Mouse (Mus musculus) intestine, postnatal 0 days (tissue): ENCODE measurements around the gene Zfp408. TPM values are rescaled to one million over a fixed set of nuclear protein-coding genes. Genes with fewer than 3 reads are reported as not detected.
A peak's percentile ranks its signal among the peaks of the same experiment; 100 is the strongest.

ENCODE experiments used
- ATAC-seq: fragments of 200-750 bp; cut with Nextera tagmentation; 2 replicates; pipeline ENCODE4 v1.8.0; 2017; ENCODE audit warnings: mild to moderate bottlenecking, moderate TSS enrichment, moderate library complexity
- H3K27ac ChIP-seq: fragments of 300-500 bp; sonication (generic); 2 replicates; pipeline ENCODE4 v1.5.1; 2014; ENCODE audit warnings: mild to moderate bottlenecking, low read depth, low read length, moderate library complexity
- H3K27me3 ChIP-seq: fragments of 300-500 bp; sonication (generic); replicated peaks from 2 replicates; pipeline ENCODE4 v1.6.1; 2014; ENCODE audit warnings: low read length, mixed read lengths; ENCODE audit not compliant: control insufficient read depth, insufficient read depth
- H3K36me3 ChIP-seq: fragments of 300-500 bp; sonication (generic); 2 replicates; pipeline ENCODE4 v1.6.1; 2014; ENCODE audit warnings: mild to moderate bottlenecking, moderate library complexity; ENCODE audit not compliant: control insufficient read depth, insufficient read depth
- H3K4me1 ChIP-seq: fragments of 300-500 bp; sonication (generic); replicated peaks from 2 replicates; pipeline ENCODE4 v1.6.1; 2014; ENCODE audit warnings: antibody characterized with exemption, low read length, mixed read lengths; ENCODE audit not compliant: control insufficient read depth, insufficient read depth
- H3K4me2 ChIP-seq: fragments of 300-500 bp; sonication (generic); replicated peaks from 2 replicates; pipeline ENCODE4 v1.6.1; 2014; ENCODE audit warnings: low read depth, mild to moderate bottlenecking, moderate library complexity
- H3K4me3 ChIP-seq: fragments of 300-500 bp; sonication (generic); 2 replicates; pipeline ENCODE4 v1.5.1; 2014; ENCODE audit warnings: low read depth, low read length
- H3K9ac ChIP-seq: fragments of 300-500 bp; sonication (generic); 2 replicates; pipeline ENCODE4 v1.6.1; 2014; ENCODE audit warnings: mild to moderate bottlenecking, low read depth, low read length
- H3K9me3 ChIP-seq: fragments of 300-500 bp; sonication (generic); 2 replicates; pipeline ENCODE4 v1.6.1; 2016; ENCODE audit warnings: mixed run types; ENCODE audit not compliant: control insufficient read depth
- CTCF ChIP-seq: sonication (generic); IDR thresholded peaks from 2 replicates; pipeline ENCODE4 v1.5.1; 2016; ENCODE audit warnings: low read depth, mild to moderate bottlenecking, control low read depth, antibody characterized with exemption, moderate library complexity
- WGBS: fragments of 180-500 bp; shearing (Covaris S2); extraction: QIAGEN DNeasy Blood & Tissue Kit; methylation state at CpG from one replicate; pipeline ENCODE4 v1.1.7; 2014; 5-methylcytosine and 5-hydroxymethylcytosine counted together
- polyA plus RNA-seq: library from polyadenylated mRNA; unstranded; fragments of >200 nt; fragmentation: Nextera tagmentation; extraction: Ambion mirVana; gene quantifications from 2 replicates; pipeline ENCODE4 v1.2.1, GENCODE M21; 2015

Gene Zfp408
- polyA plus RNA-seq, 1 experiment from 2014 or later: 2.6 TPM

DNA sequence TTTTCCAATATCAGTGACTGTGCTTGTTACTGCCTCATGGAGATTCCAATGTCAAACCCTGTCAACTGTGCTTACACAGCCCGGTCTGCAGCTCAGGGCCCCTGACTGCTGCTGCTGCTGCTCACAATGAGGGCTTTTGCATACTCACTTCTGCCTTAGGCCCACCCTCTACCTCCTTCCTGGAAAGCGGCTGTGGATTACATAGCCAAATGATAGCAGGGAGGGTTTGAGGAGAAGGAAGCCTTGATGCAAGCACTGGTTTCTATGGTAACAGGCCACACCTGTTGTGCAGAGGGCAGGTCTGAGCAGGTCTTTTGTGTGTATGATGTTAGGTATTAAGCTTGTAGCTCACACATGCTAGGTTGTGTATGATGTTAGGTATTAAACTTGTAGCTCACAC, 18.2 kb upstream of the Zfp408 start:
- Histone ChIP-seq H3K4me3 (no peak overlapping the region), H3K4me2 (no peak overlapping the region), H3K27ac (no peak overlapping the region), H3K9ac (no peak overlapping the region), H3K4me1 (no peaks in the 10 kb centered on the region), H3K36me3 (peaks cover 87% of the 10 kb centered on the region), H3K27me3 (no peaks in the 10 kb centered on the region), H3K9me3 (no peaks in the 10 kb centered on the region)
- WGBS: 68% methylated on average over 2 of the region's 2 CpGs
- no peak for ATAC-seq
- no peak for TF ChIP-seq CTCF

DNA sequence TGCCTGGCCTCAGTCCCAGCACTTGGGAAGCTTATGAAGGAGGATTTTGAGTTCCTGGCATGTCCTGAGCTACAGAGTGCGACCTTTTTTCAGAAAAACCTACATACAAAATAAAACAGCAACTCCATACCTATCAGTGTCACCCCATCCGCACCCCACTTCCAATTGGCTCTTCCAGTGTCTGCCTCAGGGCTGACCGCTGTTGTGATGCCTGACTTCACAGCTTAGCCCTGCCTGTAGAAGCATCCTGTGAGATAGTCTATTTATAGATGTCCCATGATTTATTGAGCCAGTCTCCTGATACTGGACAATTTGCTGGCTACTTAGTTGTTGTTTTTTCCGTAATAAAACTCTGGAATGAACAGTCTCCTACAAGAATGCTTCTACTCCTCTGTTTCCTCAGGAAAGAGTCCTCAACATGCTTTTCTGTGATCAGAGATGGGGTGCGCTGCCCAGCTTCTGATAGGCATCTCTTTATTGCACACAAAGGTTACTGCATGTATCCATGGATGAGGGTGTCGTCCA, 16.9 kb upstream of the Zfp408 start:
- H3K4me2 ChIP-seq: no peak overlapping the region
- H3K9ac ChIP-seq: no peak overlapping the region
- H3K27ac ChIP-seq: no peak overlapping the region
- no peak overlapping the region for H3K4me3 ChIP-seq
- WGBS: 76% methylated on average over 6 of the region's 6 CpGs
- H3K27me3 ChIP-seq: no peaks in the 10 kb centered on the region
- no peaks in the 10 kb centered on the region for H3K4me1 ChIP-seq
- peaks cover 91% of the 10 kb centered on the region for H3K36me3 ChIP-seq
- no peak for TF ChIP-seq CTCF
- no peaks in the 10 kb centered on the region for H3K9me3 ChIP-seq
- no peak for ATAC-seq

DNA sequence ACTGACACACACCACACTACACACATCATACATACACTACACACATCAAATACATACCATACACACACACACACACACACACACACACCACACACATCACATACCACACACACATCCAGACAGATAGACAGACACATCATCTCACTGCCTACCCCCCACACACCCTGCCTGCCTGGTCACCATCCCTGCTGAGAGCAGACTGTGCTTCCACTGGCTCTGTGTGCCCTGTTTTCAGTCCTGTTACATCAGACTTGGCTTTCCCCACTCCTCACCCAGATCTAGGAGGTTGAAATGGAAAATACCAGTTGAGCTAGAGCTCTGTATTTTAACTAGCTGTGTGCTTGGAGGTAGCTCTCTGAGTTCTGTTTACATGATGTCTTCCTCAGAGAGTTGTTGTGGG, 15.2 kb upstream of the Zfp408 start:
- Histone ChIP-seq H3K27me3 (no peaks in the 10 kb centered on the region), H3K4me2 (no peak overlapping the region), H3K4me3 (no peak overlapping the region), H3K36me3 (peaks cover 84% of the 10 kb centered on the region), H3K9ac (no peak overlapping the region), H3K4me1 (no peaks in the 10 kb centered on the region), H3K9me3 (no peaks in the 10 kb centered on the region), H3K27ac (no peak overlapping the region)
- no peak for TF ChIP-seq CTCF
- no peak for ATAC-seq

DNA sequence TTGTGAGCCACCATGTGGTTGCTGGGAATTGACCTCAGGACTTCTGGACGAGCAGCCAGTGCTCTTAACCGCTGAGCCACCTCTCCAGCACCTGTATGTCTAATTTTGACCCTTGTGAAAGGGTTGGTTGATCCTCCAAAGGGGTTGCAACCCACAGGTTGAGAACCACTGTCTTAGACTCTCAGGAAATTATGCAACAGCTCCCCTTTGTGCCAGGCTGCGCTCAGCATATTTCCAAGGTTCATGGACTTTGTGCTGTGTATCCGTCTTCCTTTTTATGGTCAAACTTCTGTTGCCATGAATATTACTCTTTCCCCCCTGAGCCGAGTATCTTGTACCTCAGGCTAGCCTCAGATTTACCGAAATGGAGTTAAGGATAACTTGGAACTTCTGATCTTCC, 11.4 kb upstream of the Zfp408 start:
- H3K36me3 ChIP-seq: peaks cover 81% of the 10 kb centered on the region
- 63% methylated on average over 6 of the region's 6 CpGs for WGBS
- no peak overlapping the region for H3K4me3 ChIP-seq
- H3K4me1 ChIP-seq: no peaks in the 10 kb centered on the region
- no peaks in the 10 kb centered on the region for H3K9me3 ChIP-seq
- no peak for TF ChIP-seq CTCF
- peak; percentile 43 for ATAC-seq
- no peaks in the 10 kb centered on the region for H3K27me3 ChIP-seq
- peak overlapping the region; percentile 54; the same call in 1 of the 2 replicates for H3K27ac ChIP-seq
- H3K9ac ChIP-seq: no peak overlapping the region
- no peak overlapping the region for H3K4me2 ChIP-seq

DNA sequence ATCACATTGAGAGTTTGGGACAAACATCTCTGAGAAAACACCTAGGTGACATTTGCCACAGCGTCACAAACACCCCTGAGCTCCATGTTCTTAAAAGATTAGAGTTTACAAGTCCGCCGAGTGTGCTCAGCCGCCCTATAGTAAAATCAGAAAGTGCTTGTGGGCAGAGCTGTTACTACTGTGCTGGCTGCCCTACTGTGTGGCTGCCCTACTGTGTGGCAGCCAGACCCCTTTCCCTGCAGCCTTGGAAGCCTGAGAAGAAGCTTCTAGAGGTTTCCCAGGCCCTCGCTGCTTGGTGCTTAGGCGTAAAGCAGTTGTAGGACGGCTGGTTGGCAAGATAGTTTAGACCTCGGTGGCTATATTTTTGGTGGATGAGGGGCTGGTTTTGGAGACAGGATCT, 10.1 kb upstream of the Zfp408 start:
- H3K9ac ChIP-seq: no peak overlapping the region
- WGBS: 95% methylated on average over 8 of the region's 8 CpGs
- H3K9me3 ChIP-seq: no peaks in the 10 kb centered on the region
- no peak overlapping the region for H3K4me2 ChIP-seq
- no peak for TF ChIP-seq CTCF
- H3K36me3 ChIP-seq: peaks cover 90% of the 10 kb centered on the region
- no peaks in the 10 kb centered on the region for H3K27me3 ChIP-seq
- no peak for ATAC-seq
- H3K27ac ChIP-seq: no peak overlapping the region
- no peaks in the 10 kb centered on the region for H3K4me1 ChIP-seq
- no peak overlapping the region for H3K4me3 ChIP-seq

DNA sequence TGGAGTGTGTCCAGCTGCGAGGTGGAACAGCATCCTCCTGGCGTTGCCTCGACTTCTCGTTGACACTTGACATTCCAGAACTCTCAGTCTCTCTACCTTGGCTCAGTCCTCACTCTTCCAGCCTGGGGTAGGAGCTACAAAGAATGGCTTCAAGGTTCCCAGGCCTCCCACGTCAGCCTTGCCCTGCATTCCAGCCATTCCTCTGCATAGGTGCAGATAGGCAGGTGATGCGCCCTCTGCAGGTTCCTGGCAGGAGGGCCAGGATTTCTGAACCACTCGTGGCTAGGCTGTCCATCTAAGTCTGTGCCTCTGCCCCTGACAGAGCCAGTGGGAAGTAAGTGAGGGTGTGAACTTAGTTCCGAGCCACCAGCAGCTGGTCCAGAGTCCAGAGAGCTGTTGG, 7.2 kb upstream of the Zfp408 start:
- H3K4me1 ChIP-seq: no peaks in the 10 kb centered on the region
- no peaks in the 10 kb centered on the region for H3K27me3 ChIP-seq
- WGBS: 50% methylated on average over 8 of the region's 8 CpGs
- no peak overlapping the region for H3K27ac ChIP-seq
- no peaks in the 10 kb centered on the region for H3K9me3 ChIP-seq
- no peak overlapping the region for H3K4me3 ChIP-seq
- ATAC-seq: peak; percentile 45
- no peak overlapping the region for H3K4me2 ChIP-seq
- peaks cover 74% of the 10 kb centered on the region for H3K36me3 ChIP-seq
- TF ChIP-seq CTCF: peak; percentile 71
- 0 out of 2 replicates have a peak overlapping the region, but pooled peaks have one; percentile 17 for H3K9ac ChIP-seq

DNA sequence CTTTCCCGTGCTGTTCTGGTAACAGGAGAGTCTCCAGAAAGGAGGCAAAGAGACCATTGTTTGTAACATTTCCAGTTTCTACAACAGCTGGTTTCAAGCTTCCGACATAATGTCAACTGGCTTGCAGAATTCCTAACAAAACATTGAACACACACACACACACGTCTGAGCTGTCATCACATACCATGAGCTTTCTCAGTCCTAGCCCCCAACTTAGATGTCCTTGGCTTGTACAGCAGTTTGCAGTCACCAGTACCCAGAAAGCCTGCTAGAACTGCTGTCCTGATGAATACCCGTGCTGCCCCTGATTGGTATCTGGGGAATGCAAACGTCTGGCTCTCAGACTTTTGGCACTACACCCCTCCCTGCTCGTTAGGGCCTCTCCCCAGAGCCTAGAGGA, 6.2 kb upstream of the Zfp408 start:
- no peak overlapping the region for H3K27ac ChIP-seq

More for the DNA sequence above, 6.2 kb upstream of the Zfp408 start:
- Histone ChIP-seq H3K4me1 (no peaks in the 10 kb centered on the region; the same call in 1 of the 2 replicates), H3K4me3 (no peak overlapping the region), H3K9me3 (no peaks in the 10 kb centered on the region), H3K9ac (no peak overlapping the region), H3K36me3 (peaks cover 64% of the 10 kb centered on the region), H3K27me3 (no peaks in the 10 kb centered on the region), H3K4me2 (0 out of 2 replicates have a peak overlapping the region, but pooled peaks have one; percentile 24)
- WGBS: 51% methylated on average over 6 of the region's 6 CpGs
- ATAC-seq: no peak
- no peak for TF ChIP-seq CTCF
